Mouse (Mus musculus): Measurements from ENCODE around the gene Usp47. TPM values are rescaled to one million over a fixed set of nuclear protein-coding genes. Genes with fewer than 3 reads are reported as not detected.

Usp47 gene
- 88.1 and 91.3 TPM in 2 replicates for polyA plus RNA-seq (2015; fragmentation: Nextera tagmentation; extraction: Ambion mirVana)

- ATAC-seq (replicated peaks): peak; percentile 92
- Histone ChIP-seq H3K4me1 (peaks cover 46% of the 10 kb centered on the region), H3K9me3 (no peaks in the 10 kb centered on the region), H3K27me3 (no peaks in the 10 kb centered on the region), H3K36me3 (no peaks in the 10 kb centered on the region), H3K9ac (replicated peaks) (peak within 1 kb of the TSS; percentile 96), H3K27ac (replicated peaks) (peak within 1 kb of the TSS; percentile 99), H3K4me3 (peak within 1 kb of the TSS; percentile 90), H3K4me2 (replicated peaks) (peak within 1 kb of the TSS; percentile 77)
- under 1% methylated on average over 54 of the region's 54 CpGs for WGBS
These were observed at the start of gene Usp47 for GRCm38 (mm10) chr7:112023150-112023600. Gene Usp47, plus strand, starts transcription at chr7:112023504.

- Histone ChIP-seq H3K4me2 (replicated peaks) (no peak overlapping the region), H3K4me1 (no peaks in the 10 kb centered on the region), H3K4me3 (no peak overlapping the region), H3K27me3 (no peaks in the 10 kb centered on the region), H3K36me3 (no peaks in the 10 kb centered on the region), H3K9me3 (no peaks in the 10 kb centered on the region), H3K27ac (replicated peaks) (no peak overlapping the region), H3K9ac (replicated peaks) (no peak overlapping the region)
- WGBS: 71% methylated on average over 2 of the region's 2 CpGs
- no peak for ATAC-seq (replicated peaks)
These were observed 46.9 kb upstream of the Usp47 start for GRCm38 (mm10) chr7:111976401-111976800.

GRCm38 (mm10) chr7:111977871-111978270 is 45.4 kb upstream of the Usp47 start:
- no peaks in the 10 kb centered on the region for H3K4me1 ChIP-seq
- ATAC-seq (replicated peaks): no peak
- 94% methylated on average over 3 of the region's 3 CpGs for WGBS

GRCm38 (mm10) chr7:111982296-111982695 is 41.0 kb upstream of the Usp47 start:
- no peak for ATAC-seq (replicated peaks)
- 95% methylated on average over 15 of the region's 15 CpGs for WGBS

More at GRCm38 (mm10) chr7:111977871-111978270, 45.4 kb upstream of the Usp47 start:
- Histone ChIP-seq H3K27me3 (no peaks in the 10 kb centered on the region), H3K27ac (replicated peaks) (no peak overlapping the region), H3K4me3 (no peak overlapping the region), H3K4me2 (replicated peaks) (no peak overlapping the region), H3K9ac (replicated peaks) (no peak overlapping the region), H3K36me3 (no peaks in the 10 kb centered on the region), H3K9me3 (no peaks in the 10 kb centered on the region)

GRCm38 (mm10) chr7:111984530-111984929 is 38.8 kb upstream of the Usp47 start:
- H3K4me1 ChIP-seq: no peaks in the 10 kb centered on the region
- H3K9ac ChIP-seq (replicated peaks): no peak overlapping the region
- H3K4me3 ChIP-seq: no peak overlapping the region
- no peak overlapping the region for H3K4me2 ChIP-seq (replicated peaks)
- no peaks in the 10 kb centered on the region for H3K36me3 ChIP-seq
- H3K27ac ChIP-seq (replicated peaks): no peak overlapping the region
- 94% methylated on average over 3 of the region's 3 CpGs for WGBS
- ATAC-seq (replicated peaks): no peak
- H3K27me3 ChIP-seq: no peaks in the 10 kb centered on the region
- H3K9me3 ChIP-seq: no peaks in the 10 kb centered on the region

More at GRCm38 (mm10) chr7:111982296-111982695, 41.0 kb upstream of the Usp47 start:
- no peak overlapping the region for H3K4me3 ChIP-seq
- no peaks in the 10 kb centered on the region for H3K9me3 ChIP-seq
- H3K4me1 ChIP-seq: no peaks in the 10 kb centered on the region
- H3K27ac ChIP-seq (replicated peaks): no peak overlapping the region
- H3K4me2 ChIP-seq (replicated peaks): no peak overlapping the region
- no peaks in the 10 kb centered on the region for H3K27me3 ChIP-seq
- H3K36me3 ChIP-seq: no peaks in the 10 kb centered on the region
- no peak overlapping the region for H3K9ac ChIP-seq (replicated peaks)

GRCm38 (mm10) chr7:111985266-111985665 is 38.0 kb upstream of the Usp47 start:
- Histone ChIP-seq H3K27me3 (no peaks in the 10 kb centered on the region), H3K36me3 (no peaks in the 10 kb centered on the region), H3K4me3 (no peak overlapping the region), H3K9me3 (no peaks in the 10 kb centered on the region), H3K9ac (replicated peaks) (no peak overlapping the region), H3K27ac (replicated peaks) (no peak overlapping the region), H3K4me2 (replicated peaks) (no peak overlapping the region), H3K4me1 (no peaks in the 10 kb centered on the region)
- ATAC-seq (replicated peaks): no peak
- 74% methylated on average over 4 of the region's 4 CpGs for WGBS

GRCm38 (mm10) chr7:111986906-111987305 is 36.4 kb upstream of the Usp47 start:
- Histone ChIP-seq H3K4me1 (no peaks in the 10 kb centered on the region), H3K9ac (replicated peaks) (no peak overlapping the region), H3K27ac (replicated peaks) (no peak overlapping the region), H3K36me3 (no peaks in the 10 kb centered on the region), H3K4me3 (no peak overlapping the region), H3K27me3 (no peaks in the 10 kb centered on the region), H3K9me3 (no peaks in the 10 kb centered on the region), H3K4me2 (replicated peaks) (no peak overlapping the region)
- WGBS: 91% methylated on average over 3 of the region's 3 CpGs
- ATAC-seq (replicated peaks): no peak

- Histone ChIP-seq H3K9me3 (peaks cover 3% of the 10 kb centered on the region; the same call in 1 of the 2 replicates), H3K4me3 (no peak overlapping the region), H3K27ac (replicated peaks) (no peak overlapping the region), H3K36me3 (no peaks in the 10 kb centered on the region), H3K4me2 (replicated peaks) (no peak overlapping the region), H3K4me1 (peaks cover 14% of the 10 kb centered on the region; the same call in 1 of the 2 replicates), H3K9ac (replicated peaks) (no peak overlapping the region), H3K27me3 (no peaks in the 10 kb centered on the region)
- no peak for ATAC-seq (replicated peaks)
- 31% methylated on average over 2 of the region's 2 CpGs for WGBS
These were observed 25.9 kb upstream of the Usp47 start for GRCm38 (mm10) chr7:111997441-111997840.

GRCm38 (mm10) chr7:111998446-111999004 is 24.8 kb upstream of the Usp47 start:
- Histone ChIP-seq H3K27ac (replicated peaks) (no peak overlapping the region), H3K4me3 (no peak overlapping the region), H3K36me3 (no peaks in the 10 kb centered on the region), H3K4me2 (replicated peaks) (no peak overlapping the region), H3K9ac (replicated peaks) (no peak overlapping the region), H3K4me1 (peaks cover 14% of the 10 kb centered on the region; the same call in 1 of the 2 replicates), H3K27me3 (no peaks in the 10 kb centered on the region), H3K9me3 (peaks cover 3% of the 10 kb centered on the region; the same call in 1 of the 2 replicates)
- no peak for ATAC-seq (replicated peaks)
- 45% methylated on average over 6 of the region's 6 CpGs for WGBS

- peaks cover 3% of the 10 kb centered on the region; the same call in 1 of the 2 replicates for H3K9me3 ChIP-seq
- H3K4me1 ChIP-seq: peaks cover 14% of the 10 kb centered on the region; the same call in 1 of the 2 replicates
- ATAC-seq (replicated peaks): no peak
- no peak overlapping the region for H3K9ac ChIP-seq (replicated peaks)
- H3K4me2 ChIP-seq (replicated peaks): no peak overlapping the region
- no peaks in the 10 kb centered on the region for H3K36me3 ChIP-seq
- H3K27me3 ChIP-seq: no peaks in the 10 kb centered on the region
- H3K27ac ChIP-seq (replicated peaks): no peak overlapping the region
- H3K4me3 ChIP-seq: no peak overlapping the region
These were observed 23.9 kb upstream of the Usp47 start for GRCm38 (mm10) chr7:111999376-111999775.

GRCm38 (mm10) chr7:112000166-112000565 is 23.1 kb upstream of the Usp47 start:
- H3K27ac ChIP-seq (replicated peaks): no peak overlapping the region
- peaks cover 3% of the 10 kb centered on the region; the same call in 1 of the 2 replicates for H3K9me3 ChIP-seq
- 83% methylated on average over 1 of the region's 1 CpGs for WGBS
- no peak for ATAC-seq (replicated peaks)
- H3K9ac ChIP-seq (replicated peaks): no peak overlapping the region
- H3K36me3 ChIP-seq: no peaks in the 10 kb centered on the region
- no peak overlapping the region for H3K4me3 ChIP-seq
- no peaks in the 10 kb centered on the region for H3K27me3 ChIP-seq
- H3K4me1 ChIP-seq: peaks cover 14% of the 10 kb centered on the region; the same call in 1 of the 2 replicates
- no peak overlapping the region for H3K4me2 ChIP-seq (replicated peaks)

GRCm38 (mm10) chr7:112010511-112010910 is 12.8 kb upstream of the Usp47 start:
- Histone ChIP-seq H3K27me3 (no peaks in the 10 kb centered on the region), H3K9me3 (no peaks in the 10 kb centered on the region), H3K4me1 (no peaks in the 10 kb centered on the region), H3K4me3 (no peak overlapping the region), H3K4me2 (replicated peaks) (no peak overlapping the region), H3K27ac (replicated peaks) (no peak overlapping the region), H3K36me3 (no peaks in the 10 kb centered on the region), H3K9ac (replicated peaks) (no peak overlapping the region)
- 71% methylated on average over 2 of the region's 2 CpGs for WGBS
- no peak for ATAC-seq (replicated peaks)

GRCm38 (mm10) chr7:112010976-112011375 is 12.3 kb upstream of the Usp47 start:
- no peaks in the 10 kb centered on the region for H3K36me3 ChIP-seq
- WGBS: 82% methylated on average over 4 of the region's 4 CpGs
- H3K4me2 ChIP-seq (replicated peaks): no peak overlapping the region
- H3K4me3 ChIP-seq: no peak overlapping the region
- no peaks in the 10 kb centered on the region for H3K9me3 ChIP-seq
- H3K9ac ChIP-seq (replicated peaks): no peak overlapping the region
- no peaks in the 10 kb centered on the region for H3K4me1 ChIP-seq
- H3K27ac ChIP-seq (replicated peaks): no peak overlapping the region
- no peaks in the 10 kb centered on the region for H3K27me3 ChIP-seq
- ATAC-seq (replicated peaks): no peak
